Mouse (Mus musculus) limb, embryonic 12.5 days (tissue): ENCODE measurements around the gene Inpp4a. TPM values are rescaled to one million over a fixed set of nuclear protein-coding genes. Genes with fewer than 3 reads are reported as not detected.

ENCODE experiments used
- ATAC-seq: fragments of 200-750 bp; cut with Nextera tagmentation; 2 replicates; pipeline ENCODE4 v1.8.0; 2017; ENCODE audit warnings: low read depth, moderate TSS enrichment; ENCODE audit not compliant: insufficient number of reproducible peaks, insufficient read depth, low FRiP score, low TSS enrichment
- H3K27ac ChIP-seq: fragments of 300-500 bp; sonication (generic); 2 replicates; pipeline ENCODE4 v1.5.1; 2016; ENCODE audit warnings: mild to moderate bottlenecking, moderate library complexity
- H3K27me3 ChIP-seq: fragments of 300-500 bp; sonication (generic); 2 replicates; pipeline ENCODE4 v1.6.1; 2016; ENCODE audit warnings: mild to moderate bottlenecking, moderate library complexity
- H3K36me3 ChIP-seq: fragments of 300-500 bp; sonication (generic); 2 replicates; pipeline ENCODE4 v1.6.1; 2016; ENCODE audit warnings: mild to moderate bottlenecking, moderate library complexity
- H3K4me1 ChIP-seq: fragments of 300-500 bp; sonication (generic); replicated peaks from 2 replicates; pipeline ENCODE4 v1.6.1; 2016
- H3K4me2 ChIP-seq: fragments of 300-500 bp; sonication (generic); 2 replicates; pipeline ENCODE4 v1.6.1; 2016; ENCODE audit warnings: mild to moderate bottlenecking, moderate library complexity
- H3K4me3 ChIP-seq: fragments of 300-500 bp; sonication (generic); replicated peaks from 2 replicates; pipeline ENCODE4 v1.5.1; 2016; ENCODE audit warnings: mild to moderate bottlenecking
- H3K9ac ChIP-seq: fragments of 300-500 bp; sonication (generic); replicated peaks from 2 replicates; pipeline ENCODE4 v1.6.1; 2016; ENCODE audit warnings: mild to moderate bottlenecking, moderate library complexity
- H3K9me3 ChIP-seq: fragments of 300-500 bp; sonication (generic); 2 replicates; pipeline ENCODE4 v1.6.1; 2016; ENCODE audit warnings: mild to moderate bottlenecking, moderate library complexity
- WGBS: fragments of 180-500 bp; shearing (Covaris S2); methylation state at CpG from one replicate; pipeline ENCODE4 v1.1.7; 2016; 5-methylcytosine and 5-hydroxymethylcytosine counted together
- polyA plus RNA-seq: library from polyadenylated mRNA; unstranded; fragments of >200 nt; fragmentation: Nextera tagmentation; extraction: Ambion mirVana; gene quantifications from 2 replicates; pipeline ENCODE4 v1.2.1, GENCODE M21; 2016

The Inpp4a gene
- polyA plus RNA-seq, 1 experiment from 2014 or later, result 18.6 TPM

DNA sequence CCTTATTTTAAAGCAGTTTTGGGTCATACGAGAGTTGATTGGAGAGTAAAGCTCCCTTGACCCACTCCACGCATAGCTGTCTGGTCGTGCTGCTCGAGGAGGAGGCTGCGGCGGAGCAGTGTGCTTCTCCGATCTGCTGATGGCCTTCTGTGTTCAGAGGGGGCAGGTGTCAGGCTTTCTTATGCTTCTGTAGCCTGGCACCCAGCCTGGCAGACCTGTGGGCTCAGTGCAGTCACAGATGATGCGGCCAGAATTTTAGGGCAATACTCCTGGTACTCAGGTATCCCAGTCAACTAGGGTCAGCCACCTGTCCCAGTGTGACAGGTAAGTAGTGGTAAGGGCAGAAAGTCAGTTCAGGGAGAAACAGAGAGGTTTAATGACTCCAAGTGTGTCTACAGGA lies 42.9 kb downstream of the Inpp4a start:
- Histone ChIP-seq H3K36me3 (no peaks in the 10 kb centered on the region), H3K27ac (no peak overlapping the region), H3K9me3 (no peaks in the 10 kb centered on the region), H3K27me3 (no peaks in the 10 kb centered on the region), H3K4me2 (no peak overlapping the region), H3K9ac (no peak overlapping the region), H3K4me3 (no peak overlapping the region), H3K4me1 (no peaks in the 10 kb centered on the region; the same call in 1 of the 2 replicates)
- WGBS, result 92% methylated on average over 8 of the region's 8 CpGs
- ATAC-seq, result no peak

DNA sequence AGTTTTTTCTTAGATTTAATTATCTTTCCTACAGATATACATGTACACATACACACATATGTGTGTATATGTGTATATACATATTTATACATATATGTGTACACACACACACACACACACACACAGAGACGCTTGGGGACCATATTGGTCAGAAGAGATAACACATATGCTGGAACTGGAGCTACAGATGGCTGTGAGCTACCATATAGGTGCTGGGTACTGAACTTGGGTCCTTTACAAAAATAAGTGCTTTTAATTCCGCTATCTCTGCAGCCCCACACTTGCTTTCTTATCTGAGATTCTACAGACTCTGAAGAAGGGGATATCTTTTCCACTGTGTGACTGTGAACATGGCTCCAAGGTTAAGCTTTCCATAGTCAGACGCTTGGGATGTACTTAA lies 43.6 kb downstream of the Inpp4a start:
- Histone ChIP-seq H3K9ac (no peak overlapping the region), H3K4me3 (no peak overlapping the region), H3K27ac (no peak overlapping the region), H3K4me2 (no peak overlapping the region), H3K4me1 (no peaks in the 10 kb centered on the region; the same call in 1 of the 2 replicates), H3K27me3 (no peaks in the 10 kb centered on the region), H3K9me3 (no peaks in the 10 kb centered on the region), H3K36me3 (no peaks in the 10 kb centered on the region)
- WGBS, result 86% methylated on average over 3 of the region's 3 CpGs
- no peak for ATAC-seq

DNA sequence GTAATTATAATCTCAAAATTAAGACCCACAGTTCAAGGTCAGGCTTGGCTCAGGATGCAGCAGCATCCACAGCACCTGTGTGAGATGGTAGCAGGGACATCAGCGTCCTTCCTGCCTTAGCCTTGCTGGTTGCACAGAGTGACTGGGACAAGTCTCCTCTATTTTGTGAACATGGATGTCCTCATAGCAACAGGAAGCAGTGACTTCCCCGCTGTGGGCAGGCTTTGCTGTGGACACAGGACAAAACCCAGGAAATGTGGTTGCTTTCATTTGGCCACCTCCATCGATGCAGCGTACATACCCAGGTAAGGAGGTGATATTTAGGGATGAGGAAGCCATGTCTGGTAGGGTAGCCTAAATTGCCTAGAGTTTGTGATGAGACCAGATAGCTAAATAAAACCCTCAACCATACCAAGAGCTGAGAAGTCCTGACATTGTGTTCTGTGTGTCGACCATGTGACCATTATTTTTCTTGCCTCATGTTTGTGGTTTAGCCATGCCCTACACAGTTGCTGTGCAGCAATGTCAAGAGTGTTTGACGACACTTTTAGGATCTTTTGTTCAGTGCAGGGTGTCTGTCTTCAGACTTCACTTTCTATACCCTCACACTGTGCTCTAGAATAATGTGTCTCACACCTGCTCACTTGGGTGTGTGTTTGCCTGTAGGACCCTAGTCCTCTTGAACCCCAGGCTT lies 44.7 kb downstream of the Inpp4a start:
- H3K4me2 ChIP-seq, result no peak overlapping the region
- WGBS, result 89% methylated on average over 6 of the region's 6 CpGs
- no peak overlapping the region for H3K4me3 ChIP-seq
- no peak for ATAC-seq
- no peaks in the 10 kb centered on the region for H3K36me3 ChIP-seq
- H3K9ac ChIP-seq, result no peak overlapping the region
- no peaks in the 10 kb centered on the region; the same call in 1 of the 2 replicates for H3K4me1 ChIP-seq
- H3K27ac ChIP-seq, result no peak overlapping the region
- no peaks in the 10 kb centered on the region for H3K9me3 ChIP-seq
- H3K27me3 ChIP-seq, result no peaks in the 10 kb centered on the region

DNA sequence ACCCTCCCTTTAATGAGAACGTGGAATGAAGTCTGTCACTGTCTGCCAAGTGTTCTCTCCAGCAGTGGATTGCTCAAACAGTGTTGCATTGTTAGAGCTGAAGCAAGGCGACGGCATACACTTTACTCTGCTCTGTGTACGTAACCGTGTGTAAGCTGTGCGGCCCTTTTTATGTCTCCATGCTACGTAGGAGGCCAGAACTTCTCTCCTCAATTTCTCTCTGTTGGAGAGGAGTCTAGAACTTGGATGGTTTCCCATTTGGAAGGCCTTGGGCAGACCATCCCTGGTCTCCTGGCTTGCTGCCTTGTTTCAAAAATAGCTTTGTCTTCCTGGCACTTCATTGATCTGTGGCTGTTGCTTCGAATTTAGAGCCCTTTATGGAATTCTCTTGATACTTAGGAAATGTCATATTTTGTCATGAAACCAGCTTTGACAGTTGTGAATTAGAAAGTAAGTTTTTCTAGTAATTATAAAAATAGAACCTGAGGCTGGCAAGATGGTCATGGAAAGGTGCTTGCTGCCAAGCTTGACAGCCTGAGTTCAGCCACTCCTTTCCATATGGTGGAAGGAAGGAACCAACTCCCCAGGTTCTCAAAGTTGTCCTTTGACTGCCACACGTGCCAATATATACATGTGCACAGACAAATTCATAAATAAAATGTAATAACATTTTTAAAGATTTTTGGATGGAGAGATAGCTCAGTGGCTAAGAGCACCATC lies 47.9 kb downstream of the Inpp4a start:
- Histone ChIP-seq H3K4me3 (no peak overlapping the region), H3K9me3 (no peaks in the 10 kb centered on the region), H3K36me3 (no peaks in the 10 kb centered on the region), H3K4me2 (no peak overlapping the region), H3K27me3 (no peaks in the 10 kb centered on the region), H3K4me1 (peaks cover 11% of the 10 kb centered on the region), H3K9ac (no peak overlapping the region), H3K27ac (no peak overlapping the region)
- no peak for ATAC-seq
- WGBS, result 75% methylated on average over 9 of the region's 9 CpGs

DNA sequence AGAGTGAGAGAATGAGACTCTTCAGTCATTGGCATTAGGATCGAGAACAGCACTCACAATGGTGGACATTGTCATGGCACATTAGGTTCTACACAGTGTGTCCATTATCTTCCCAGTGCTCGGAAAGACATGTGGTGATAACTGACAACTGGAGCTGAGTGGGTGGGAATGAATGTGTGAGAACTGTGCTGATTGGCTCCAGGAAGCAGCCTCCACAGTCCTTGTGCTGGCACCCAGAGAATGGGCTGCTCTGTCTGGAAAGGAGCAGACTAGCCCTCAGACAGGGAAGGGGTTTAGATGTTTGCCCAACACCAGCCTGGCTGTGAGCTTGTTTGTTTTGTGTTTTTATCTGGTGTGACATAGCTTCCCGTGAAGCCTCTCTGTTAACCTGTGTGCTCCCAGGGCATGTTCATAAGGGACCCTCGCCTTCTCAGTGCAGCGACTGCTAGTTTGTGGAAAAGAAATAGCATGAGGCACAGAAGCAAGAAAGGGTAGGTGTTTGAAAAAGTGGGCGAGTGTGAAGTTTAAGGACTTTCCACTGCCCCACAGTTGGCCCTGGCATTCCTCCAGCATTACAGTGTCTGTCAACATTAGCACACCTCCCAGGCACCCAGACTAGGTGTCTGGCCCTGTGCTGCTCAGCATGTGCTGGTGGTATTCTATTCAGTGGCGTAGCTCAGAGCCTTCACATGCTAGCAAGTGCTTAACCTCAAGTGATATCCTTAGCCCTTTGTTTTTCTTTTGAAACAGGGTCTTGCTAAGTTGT lies 51.4 kb downstream of the Inpp4a start:
- Histone ChIP-seq H3K27me3 (no peaks in the 10 kb centered on the region), H3K36me3 (no peaks in the 10 kb centered on the region), H3K4me3 (no peak overlapping the region), H3K27ac (no peak overlapping the region; the same call in 1 of the 2 replicates), H3K4me2 (no peak overlapping the region), H3K4me1 (peaks cover 11% of the 10 kb centered on the region), H3K9me3 (no peaks in the 10 kb centered on the region), H3K9ac (no peak overlapping the region)
- no peak for ATAC-seq
- 75% methylated on average over 7 of the region's 7 CpGs for WGBS

DNA sequence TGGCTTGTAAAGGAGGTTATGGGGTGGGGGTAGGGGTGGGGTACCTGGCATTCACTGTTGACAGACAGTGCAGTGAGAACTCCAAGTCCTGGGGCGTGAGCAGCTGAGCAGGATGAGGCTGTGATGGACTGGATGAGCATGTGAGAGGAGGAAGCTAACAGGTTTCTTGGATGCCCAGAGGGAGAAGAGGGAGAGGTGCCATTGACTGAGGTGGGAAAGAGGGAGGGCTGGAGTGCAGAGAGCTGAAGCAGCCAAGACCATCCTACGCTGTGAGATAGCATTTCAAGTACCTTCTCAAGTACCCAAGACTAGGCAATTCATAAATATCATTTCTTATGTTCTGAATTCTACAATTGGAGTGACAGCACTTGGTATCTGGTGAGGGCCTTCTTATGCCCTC lies 52.3 kb downstream of the Inpp4a start:
- no peak overlapping the region for H3K4me2 ChIP-seq
- no peaks in the 10 kb centered on the region for H3K9me3 ChIP-seq
- H3K4me1 ChIP-seq, result peaks cover 11% of the 10 kb centered on the region
- H3K4me3 ChIP-seq, result no peak overlapping the region
- WGBS, result 93% methylated on average over 2 of the region's 2 CpGs
- H3K27ac ChIP-seq, result no peak overlapping the region
- no peak for ATAC-seq
- no peaks in the 10 kb centered on the region for H3K36me3 ChIP-seq
- H3K9ac ChIP-seq, result no peak overlapping the region
- no peaks in the 10 kb centered on the region for H3K27me3 ChIP-seq

DNA sequence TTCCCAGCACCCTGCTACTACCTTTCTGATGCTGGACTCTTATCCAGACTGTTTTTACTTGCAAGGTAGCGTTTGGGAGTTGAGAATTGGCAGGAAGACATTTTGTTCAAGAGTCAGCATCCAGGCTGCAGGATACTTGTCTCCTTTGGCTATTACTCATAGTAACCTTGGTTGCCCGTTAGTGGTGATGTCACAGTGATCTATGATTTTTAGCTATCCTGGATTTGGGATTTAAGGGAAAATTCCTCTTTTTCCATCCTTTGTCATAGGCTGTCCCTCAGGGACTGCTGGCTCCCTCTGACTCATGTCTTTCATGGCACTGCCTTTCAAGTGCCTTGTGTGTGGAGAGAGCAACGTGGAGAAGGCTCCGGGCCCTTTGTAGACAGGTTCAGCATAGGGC lies 53.8 kb downstream of the Inpp4a start:
- peaks cover 5% of the 10 kb centered on the region; the same call in 1 of the 2 replicates for H3K36me3 ChIP-seq
- peaks cover 11% of the 10 kb centered on the region for H3K4me1 ChIP-seq
- no peak overlapping the region for H3K4me2 ChIP-seq
- ATAC-seq, result no peak
- no peak overlapping the region for H3K9ac ChIP-seq
- H3K4me3 ChIP-seq, result no peak overlapping the region
- no peak overlapping the region for H3K27ac ChIP-seq
- H3K9me3 ChIP-seq, result no peaks in the 10 kb centered on the region
- 80% methylated on average over 4 of the region's 4 CpGs for WGBS
- no peaks in the 10 kb centered on the region for H3K27me3 ChIP-seq

DNA sequence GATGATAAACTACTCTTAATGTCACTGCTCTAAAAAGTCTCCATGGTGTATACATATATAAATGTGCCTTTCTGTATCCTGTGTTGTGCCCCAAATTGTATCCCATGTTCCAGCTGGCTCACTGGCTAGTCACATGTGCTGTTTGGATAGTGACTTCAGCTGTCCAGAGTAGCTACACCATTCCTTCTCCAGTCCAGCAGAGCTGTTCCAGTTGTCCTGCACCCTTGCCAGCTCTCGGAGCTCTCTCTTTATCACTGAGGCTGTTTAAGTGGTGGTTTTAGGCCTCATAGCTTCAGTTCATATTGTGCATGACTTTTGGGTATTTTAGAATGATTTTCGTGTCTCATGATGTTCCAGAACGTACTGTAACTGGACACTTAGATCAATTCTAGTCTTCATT lies 55.8 kb downstream of the Inpp4a start:
- no peaks in the 10 kb centered on the region for H3K27me3 ChIP-seq
- peaks cover 11% of the 10 kb centered on the region for H3K4me1 ChIP-seq
- no peak overlapping the region for H3K27ac ChIP-seq
- no peak overlapping the region for H3K9ac ChIP-seq
- 89% methylated on average over 3 of the region's 3 CpGs for WGBS
- H3K36me3 ChIP-seq, result peaks cover 14% of the 10 kb centered on the region; the same call in 1 of the 2 replicates
- no peak for ATAC-seq
- H3K9me3 ChIP-seq, result no peaks in the 10 kb centered on the region
- no peak overlapping the region for H3K4me2 ChIP-seq
- no peak overlapping the region for H3K4me3 ChIP-seq

DNA sequence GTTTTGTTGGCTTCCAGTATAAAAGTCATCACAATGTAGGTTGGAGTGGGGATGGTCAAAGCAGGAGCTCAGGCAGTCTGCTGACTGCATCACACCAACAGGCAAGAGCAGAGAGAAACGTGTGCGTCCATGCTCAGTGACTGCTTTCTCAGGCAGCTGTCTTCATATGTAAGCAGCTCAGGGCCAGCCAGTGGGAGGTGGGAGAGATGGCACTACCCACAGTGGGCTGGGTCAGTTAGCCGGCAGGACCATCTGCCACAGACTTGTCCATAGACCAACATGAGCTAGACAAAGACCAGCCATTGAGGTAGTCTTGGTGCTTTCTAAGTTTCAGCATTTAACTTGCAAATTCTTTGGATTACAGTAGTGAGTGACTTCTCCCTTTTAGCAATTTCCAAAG lies 56.6 kb downstream of the Inpp4a start:
- Histone ChIP-seq H3K9me3 (no peaks in the 10 kb centered on the region), H3K4me2 (no peak overlapping the region), H3K27me3 (no peaks in the 10 kb centered on the region), H3K4me3 (no peak overlapping the region), H3K4me1 (peaks cover 8% of the 10 kb centered on the region), H3K27ac (no peak overlapping the region), H3K9ac (no peak overlapping the region), H3K36me3 (peaks cover 14% of the 10 kb centered on the region; the same call in 1 of the 2 replicates)
- no peak for ATAC-seq
- WGBS, result 90% methylated on average over 3 of the region's 3 CpGs

DNA sequence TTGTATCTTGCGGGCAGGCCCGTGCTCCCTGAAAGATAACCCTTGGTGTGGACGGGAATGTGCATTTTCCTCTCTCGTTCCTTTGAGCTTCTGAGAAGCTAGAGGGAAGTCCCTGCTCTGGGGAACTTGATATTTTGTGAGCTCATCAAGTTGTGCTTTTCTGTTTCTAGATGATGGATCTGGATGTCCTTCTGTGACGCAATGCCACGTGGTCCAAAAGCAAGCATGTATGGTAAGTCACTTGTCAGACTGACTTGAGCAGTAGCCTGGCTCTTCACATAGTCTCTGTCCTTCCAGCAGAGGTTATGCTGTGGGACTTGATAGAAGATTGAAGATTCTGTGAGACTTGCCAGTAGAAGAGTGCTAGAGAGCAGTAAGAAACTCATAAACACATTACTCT lies 57.5 kb downstream of the Inpp4a start:
- Histone ChIP-seq H3K9ac (no peak overlapping the region), H3K27ac (no peak overlapping the region), H3K27me3 (no peaks in the 10 kb centered on the region), H3K9me3 (no peaks in the 10 kb centered on the region), H3K4me1 (no peaks in the 10 kb centered on the region), H3K4me3 (no peak overlapping the region), H3K36me3 (peaks cover 14% of the 10 kb centered on the region; the same call in 1 of the 2 replicates), H3K4me2 (no peak overlapping the region)
- WGBS, result 87% methylated on average over 6 of the region's 6 CpGs
- ATAC-seq, result no peak

DNA sequence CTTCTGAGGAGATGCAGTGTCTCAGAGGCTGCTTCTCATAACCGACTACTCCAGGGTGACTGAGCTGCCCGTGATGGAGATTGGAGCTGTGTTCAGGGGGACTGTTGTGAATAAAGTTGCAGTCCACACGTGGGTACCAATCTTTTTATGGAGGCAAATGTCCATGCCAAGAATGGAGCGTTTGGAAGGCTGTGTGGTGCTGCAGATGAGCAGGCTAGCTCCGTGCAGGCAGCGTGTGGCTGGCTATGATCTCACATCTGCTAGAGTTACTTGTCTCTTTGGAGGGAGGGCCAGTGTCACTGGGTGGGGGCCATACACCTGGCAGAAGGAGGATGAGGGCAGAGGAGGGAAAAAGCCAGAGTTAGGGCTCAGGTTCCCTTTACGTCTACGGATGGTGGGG lies 59.0 kb downstream of the Inpp4a start:
- ATAC-seq, result no peak
- Histone ChIP-seq H3K27me3 (no peaks in the 10 kb centered on the region), H3K4me3 (no peak overlapping the region), H3K9ac (no peak overlapping the region), H3K4me1 (peaks cover 3% of the 10 kb centered on the region; the same call in 1 of the 2 replicates), H3K9me3 (no peaks in the 10 kb centered on the region), H3K4me2 (no peak overlapping the region), H3K36me3 (peaks cover 14% of the 10 kb centered on the region; the same call in 1 of the 2 replicates), H3K27ac (no peak overlapping the region)
- WGBS, result 87% methylated on average over 8 of the region's 8 CpGs
